Mouse (Mus musculus) cortical plate, adult 2 months (tissue): ENCODE measurements around the gene Akr1d1. TPM values are rescaled to one million over a fixed set of nuclear protein-coding genes. Genes with fewer than 3 reads are reported as not detected.

Source experiments
- H3K27ac ChIP-seq: fragments of 200-500 bp; 2 replicates; pipeline ENCODE4 v1.5.1; 2012; ENCODE audit warnings: low read length, control low read depth, inconsistent platforms; ENCODE audit not compliant: insufficient read depth
- H3K4me1 ChIP-seq: fragments of 200-500 bp; 2 replicates; pipeline ENCODE4 v1.6.1; 2011; ENCODE audit warnings: low read length; ENCODE audit not compliant: control insufficient read depth, insufficient read depth
- H3K4me3 ChIP-seq: fragments of 200-500 bp; 2 replicates; pipeline ENCODE4 v1.5.1; 2011; ENCODE audit warnings: mild to moderate bottlenecking, low read length, control low read depth; ENCODE audit not compliant: insufficient read depth
- CTCF ChIP-seq: fragments of 200-500 bp; IDR thresholded peaks from 2 replicates; pipeline ENCODE4 v1.5.1; 2011; ENCODE audit warnings: mild to moderate bottlenecking, control low read depth, low read length; ENCODE audit not compliant: insufficient read depth; ENCODE audit errors: extremely low read depth
- POLR2A ChIP-seq: fragments of 200-500 bp; IDR thresholded peaks from 2 replicates; pipeline ENCODE4 v1.6.1; 2011; ENCODE audit warnings: mild to moderate bottlenecking, low read length, control low read depth; ENCODE audit not compliant: insufficient read depth; ENCODE audit errors: extremely low read depth
- polyA plus RNA-seq: library from polyadenylated mRNA; depleted of rRNA; stranded (reverse); fragments of >200 nt; gene quantifications from 2 replicates; pipeline ENCODE4 v1.2.3, GENCODE M21; 2012

The Akr1d1 gene
- polyA plus RNA-seq, 1 experiment = not detected

GRCm38 (mm10) chr6:37552760-37553159, 22.8 kb downstream of the Akr1d1 start:
- Histone ChIP-seq H3K27ac (no peak overlapping the region), H3K4me1 (no peaks in the 10 kb centered on the region), H3K4me3 (no peak overlapping the region)
- 0 out of 2 replicates have a peak, but pooled peaks have one; percentile 15 for TF ChIP-seq CTCF
- TF ChIP-seq POLR2A = no peak

DNA sequence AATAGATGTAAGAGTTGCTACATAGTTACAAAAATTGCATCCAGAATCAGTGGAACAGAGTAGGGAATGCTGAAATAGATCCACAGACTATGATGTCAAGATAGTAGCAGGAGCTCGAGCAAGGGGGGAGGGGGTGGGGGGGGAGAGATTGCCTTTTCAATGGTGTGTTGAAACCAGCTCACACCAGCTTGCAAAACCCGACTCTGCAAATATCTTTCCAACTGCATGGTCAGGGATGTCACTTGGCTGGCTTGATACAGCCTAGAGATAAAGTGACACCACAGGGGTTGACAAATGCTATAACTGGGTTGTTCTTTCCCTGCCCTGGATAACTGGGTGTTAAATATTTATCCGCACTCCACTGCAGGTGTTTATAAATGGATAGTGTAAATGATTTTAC, 24.0 kb downstream of the Akr1d1 start:
- TF ChIP-seq CTCF (no peak), POLR2A (no peak)
- no peak overlapping the region for H3K27ac ChIP-seq
- H3K4me1 ChIP-seq = no peaks in the 10 kb centered on the region
- no peak overlapping the region for H3K4me3 ChIP-seq

- Histone ChIP-seq H3K4me1 (no peaks in the 10 kb centered on the region), H3K27ac (no peak overlapping the region), H3K4me3 (no peak overlapping the region)
- TF ChIP-seq POLR2A = no peak
Measured at GRCm38 (mm10) chr6:37554327-37554726, 24.4 kb downstream of the Akr1d1 start.

DNA sequence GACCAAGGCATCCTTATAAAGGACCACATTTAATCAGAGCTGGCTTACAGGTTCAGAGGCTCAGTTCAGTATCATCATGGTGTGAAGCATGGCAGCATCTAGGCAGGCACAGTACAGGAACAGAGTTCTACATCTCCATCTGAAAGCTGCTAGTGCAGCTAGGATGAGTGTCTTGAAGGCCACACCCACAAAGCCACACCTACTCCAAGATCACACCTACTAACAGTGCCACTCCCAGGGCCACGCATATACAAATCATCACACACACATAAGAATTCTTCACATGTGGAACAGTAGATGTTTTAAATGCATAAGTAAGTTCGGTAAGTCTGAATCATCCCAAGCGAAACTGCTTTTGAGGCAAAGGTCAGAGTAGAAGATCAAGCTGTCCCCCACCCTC, 33.9 kb downstream of the Akr1d1 start:
- Histone ChIP-seq H3K4me3 (no peak overlapping the region), H3K4me1 (no peaks in the 10 kb centered on the region), H3K27ac (no peak overlapping the region)
- TF ChIP-seq CTCF (no peak), POLR2A (no peak)

GRCm38 (mm10) chr6:37567363-37567762, 37.4 kb downstream of the Akr1d1 start:
- Histone ChIP-seq H3K27ac (no peak overlapping the region), H3K4me1 (no peaks in the 10 kb centered on the region), H3K4me3 (no peak overlapping the region)
- TF ChIP-seq CTCF (no peak), POLR2A (no peak)

- Histone ChIP-seq H3K27ac (no peak overlapping the region), H3K4me3 (no peak overlapping the region), H3K4me1 (no peaks in the 10 kb centered on the region)
- TF ChIP-seq CTCF (no peak), POLR2A (no peak)
Measured at GRCm38 (mm10) chr6:37571939-37572338, 42.0 kb downstream of the Akr1d1 start.

DNA sequence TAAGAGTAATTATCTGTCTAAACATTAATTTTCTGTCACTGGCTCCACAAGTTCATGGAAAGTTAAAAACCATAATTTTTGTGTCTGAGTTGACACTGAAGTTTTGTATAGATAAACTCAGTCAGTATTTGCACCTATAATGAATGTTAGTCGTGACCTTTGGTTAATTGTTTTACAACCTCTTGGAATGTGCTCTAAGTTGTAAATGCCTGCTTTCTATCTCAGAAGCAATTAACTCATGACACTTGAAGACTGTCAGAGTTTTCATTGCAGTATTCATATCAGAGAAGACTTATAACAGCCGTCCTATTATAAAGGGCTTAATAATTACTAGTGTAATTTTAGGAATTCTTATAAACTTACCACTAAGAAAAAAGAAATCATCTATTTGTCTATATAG, 43.0 kb downstream of the Akr1d1 start:
- Histone ChIP-seq H3K27ac (no peak overlapping the region), H3K4me3 (no peak overlapping the region), H3K4me1 (no peaks in the 10 kb centered on the region)
- TF ChIP-seq POLR2A = no peak
- no peak for TF ChIP-seq CTCF

- Histone ChIP-seq H3K4me3 (no peak overlapping the region), H3K27ac (no peak overlapping the region), H3K4me1 (peaks cover 2% of the 10 kb centered on the region)
- no peak for TF ChIP-seq CTCF
- no peak for TF ChIP-seq POLR2A
Measured at GRCm38 (mm10) chr6:37580476-37580875, 50.5 kb downstream of the Akr1d1 start.

GRCm38 (mm10) chr6:37589340-37589962, 59.5 kb downstream of the Akr1d1 start:
- Histone ChIP-seq H3K4me3 (no peak overlapping the region), H3K27ac (no peak overlapping the region)
- TF ChIP-seq POLR2A (no peak), CTCF (peak; percentile 73)

GRCm38 (mm10) chr6:37590800-37591199, 60.8 kb downstream of the Akr1d1 start:
- Histone ChIP-seq H3K27ac (no peak overlapping the region), H3K4me3 (no peak overlapping the region), H3K4me1 (peaks cover 2% of the 10 kb centered on the region)
- TF ChIP-seq POLR2A (no peak), CTCF (no peak)

More at GRCm38 (mm10) chr6:37589340-37589962, 59.5 kb downstream of the Akr1d1 start:
- peaks cover 4% of the 10 kb centered on the region for H3K4me1 ChIP-seq
